Mouse (Mus musculus) spleen, adult 18-20 months (tissue): ENCODE data around the gene Sugct.
A peak's percentile ranks its signal among the peaks of the same experiment; 100 is the strongest.
"Not testable (repeated sequence)": the region's sequence is repeated elsewhere in the genome, so short reads cannot be mapped to it uniquely, and the experiment has no call there.

ENCODE experiments used
- DNase-seq, 2 experiments: peaks; one replicate each; pipeline ENCODE4 v3.0.0; 2022; ENCODE audit warnings: mixed read lengths in 2 of 2

Gene Sugct

GRCm38 (mm10) chr13:17603756-17604155 is 91.6 kb downstream of the Sugct start:
- DNase-seq = no peak

GRCm38 (mm10) chr13:17585267-17585913 is 110.0 kb downstream of the Sugct start:
- DNase-seq = no peak

- DNase-seq = peak in 1 of 2 experiments; percentile 11
Measured at GRCm38 (mm10) chr13:17584804-17585203, 110.5 kb downstream of the Sugct start.

GRCm38 (mm10) chr13:17581684-17582083 is 113.7 kb downstream of the Sugct start:
- DNase-seq = no peak

- no peak for DNase-seq
Measured at GRCm38 (mm10) chr13:17559357-17559756, 136.0 kb downstream of the Sugct start.

- DNase-seq = no peak
Measured at GRCm38 (mm10) chr13:17536341-17536740, 159.0 kb downstream of the Sugct start.

DNA sequence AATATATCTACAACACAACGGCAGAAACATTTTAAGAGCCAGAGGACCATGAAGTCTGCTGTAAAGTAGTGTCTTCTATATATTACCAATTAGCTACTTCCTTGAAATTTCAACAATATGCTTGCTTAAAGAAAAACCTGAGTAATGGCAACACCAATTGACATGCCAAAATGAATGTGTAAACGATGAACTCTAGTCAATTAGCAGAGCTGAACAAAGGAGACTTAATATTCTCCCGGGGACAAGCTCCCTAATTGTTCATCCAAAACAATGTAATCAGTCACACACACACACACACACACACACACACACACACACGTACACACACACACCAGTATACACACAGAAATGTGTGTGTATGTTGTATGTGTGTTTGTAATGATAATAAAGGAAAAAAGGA is 160.5 kb downstream of the Sugct start:
- no peak for DNase-seq

- DNase-seq = no peak
Measured at GRCm38 (mm10) chr13:17534469-17534868, 160.9 kb downstream of the Sugct start.

DNA sequence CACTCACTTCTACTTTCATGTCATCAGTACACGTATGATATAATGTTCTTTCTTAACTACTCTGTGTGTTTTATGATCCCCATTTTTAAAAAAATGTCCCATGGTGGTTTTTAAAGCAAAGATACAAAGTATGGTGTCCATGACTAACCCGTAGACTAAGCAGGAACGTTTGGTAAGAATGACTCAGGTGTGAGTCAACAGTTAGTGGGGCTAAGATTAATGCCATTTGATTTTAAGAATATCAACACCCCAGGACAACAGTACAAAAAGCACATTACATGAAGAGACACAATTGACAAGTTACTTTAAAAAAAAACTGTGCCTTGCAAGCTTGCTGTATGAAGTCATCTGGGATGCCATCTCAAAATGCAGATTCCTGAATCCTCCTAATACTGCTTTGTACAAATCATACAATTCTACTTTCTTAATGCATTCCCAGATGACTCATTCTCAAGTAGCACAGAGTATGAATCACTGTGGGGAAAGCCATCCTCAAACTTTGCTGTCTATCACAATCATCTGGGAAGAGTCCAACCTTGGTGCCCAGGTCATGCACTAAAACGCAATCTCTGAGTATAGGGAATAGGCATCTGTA is 184.1 kb downstream of the Sugct start:
- no peak for DNase-seq

DNA sequence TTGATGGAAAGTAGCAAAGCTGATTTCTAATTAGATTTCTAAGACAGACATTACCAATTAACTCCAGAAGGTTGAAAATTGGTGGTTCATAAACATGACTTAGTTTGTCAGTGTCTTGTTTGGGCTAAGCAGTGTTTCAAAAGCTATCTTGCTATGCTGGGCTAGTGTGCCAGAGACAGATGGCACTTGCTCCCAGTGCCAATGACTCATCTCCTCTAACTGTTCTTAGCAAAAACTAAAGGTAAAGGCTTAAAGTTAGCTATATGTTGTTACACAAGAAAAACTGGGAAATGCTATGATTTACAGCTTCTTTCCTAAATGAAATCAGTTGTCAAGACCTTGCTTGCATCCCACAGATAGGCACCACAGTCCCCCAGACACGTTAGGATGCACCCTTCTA is 200.4 kb downstream of the Sugct start:
- no peak for DNase-seq

GRCm38 (mm10) chr13:17494056-17494574 is 201.2 kb downstream of the Sugct start:
- DNase-seq = no peak

DNA sequence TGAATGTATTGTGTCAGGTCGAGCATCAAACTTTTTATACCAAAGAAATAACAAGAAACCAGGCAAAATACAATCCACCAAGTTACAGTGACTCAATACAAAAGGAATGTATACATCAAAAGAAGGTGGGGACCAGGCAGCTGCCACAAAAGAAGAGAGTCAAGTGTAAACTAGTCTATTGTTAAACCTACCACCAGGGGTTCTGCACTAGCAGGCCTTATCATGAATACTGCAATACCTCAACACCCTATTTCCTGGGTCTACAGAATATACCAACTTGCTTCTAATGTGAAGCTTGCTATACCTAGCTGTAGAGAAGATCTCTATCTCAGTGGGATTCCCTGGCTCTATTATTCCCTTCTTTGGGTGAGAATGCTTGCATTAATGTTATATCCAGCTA is 237.4 kb downstream of the Sugct start:
- not testable (repeated sequence) for DNase-seq

GRCm38 (mm10) chr13:17432139-17432916 is 263.0 kb downstream of the Sugct start:
- DNase-seq = no peak

- no peak for DNase-seq
Measured at GRCm38 (mm10) chr13:17421875-17422274, 273.5 kb downstream of the Sugct start.

DNA sequence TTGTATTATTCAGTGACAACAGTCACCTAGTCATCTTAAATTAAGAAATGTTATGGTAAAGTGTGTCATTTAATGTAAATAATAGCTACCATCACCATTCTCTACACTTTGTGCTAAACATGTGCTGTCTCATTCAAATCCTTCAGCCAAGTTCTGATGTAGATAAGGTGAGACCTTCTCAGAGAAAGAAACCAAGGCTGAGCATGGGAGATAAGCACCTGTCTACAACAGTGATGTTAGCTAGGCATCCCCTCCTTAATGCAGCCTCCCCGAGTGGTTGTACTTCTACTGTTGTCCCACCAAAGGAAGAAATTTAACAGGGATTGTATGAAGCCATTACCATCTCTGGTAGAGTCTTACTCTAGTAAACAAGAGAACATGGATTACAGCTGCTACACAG is 274.8 kb downstream of the Sugct start:
- DNase-seq = no peak

DNA sequence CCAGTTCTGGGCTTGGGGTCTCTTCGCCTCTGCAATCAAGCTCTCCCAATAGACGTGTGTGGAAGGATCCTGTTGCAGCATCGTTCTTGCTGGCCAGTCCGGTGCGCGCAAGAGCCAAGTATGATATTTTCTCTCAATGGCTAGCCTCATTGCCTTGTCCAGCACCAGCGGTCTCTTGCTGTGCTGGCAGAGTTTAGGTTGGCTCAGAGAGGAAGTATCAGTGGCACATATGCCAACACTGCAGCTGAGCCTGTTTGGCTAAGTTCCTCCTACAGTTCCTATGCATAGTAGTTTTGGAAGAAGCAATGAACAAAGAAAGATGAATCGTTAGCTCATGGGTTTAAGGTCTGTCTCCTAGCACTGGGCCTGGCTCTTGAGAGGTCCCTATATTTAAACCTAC is 352.5 kb downstream of the Sugct start:
- no peak for DNase-seq

DNA sequence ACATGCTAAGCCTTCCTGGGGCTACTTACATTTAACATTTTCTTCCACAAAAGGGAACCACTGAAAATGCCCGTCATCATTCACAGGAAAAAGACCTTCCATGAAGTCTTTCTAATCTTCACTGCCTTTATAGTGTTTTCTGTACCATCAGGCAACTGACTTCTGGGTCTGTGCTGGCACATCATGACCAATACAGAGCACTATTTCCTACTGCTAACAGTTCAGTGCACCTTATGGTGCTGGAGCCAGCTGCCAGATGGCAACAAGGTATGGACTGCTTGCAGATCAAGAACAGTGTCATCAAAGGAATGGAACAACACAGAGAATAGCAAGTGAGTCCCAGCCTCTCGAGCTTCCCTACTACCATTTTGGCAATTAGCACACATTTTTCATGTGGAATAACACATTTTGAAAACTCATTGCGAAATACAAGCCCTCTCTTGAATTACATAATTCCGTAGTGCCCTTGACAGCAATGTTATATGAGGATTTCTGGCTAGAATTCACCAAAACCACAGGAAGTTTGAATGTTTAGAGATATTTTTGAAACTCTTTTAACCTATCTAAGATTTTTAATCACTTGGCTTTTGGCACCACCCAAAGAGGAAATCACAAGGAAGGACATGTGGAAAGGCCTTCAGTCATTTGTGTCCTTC is 359.3 kb downstream of the Sugct start:
- DNase-seq = no peak

- DNase-seq = no peak
Measured at GRCm38 (mm10) chr13:17326863-17327262, 368.5 kb downstream of the Sugct start.

DNA sequence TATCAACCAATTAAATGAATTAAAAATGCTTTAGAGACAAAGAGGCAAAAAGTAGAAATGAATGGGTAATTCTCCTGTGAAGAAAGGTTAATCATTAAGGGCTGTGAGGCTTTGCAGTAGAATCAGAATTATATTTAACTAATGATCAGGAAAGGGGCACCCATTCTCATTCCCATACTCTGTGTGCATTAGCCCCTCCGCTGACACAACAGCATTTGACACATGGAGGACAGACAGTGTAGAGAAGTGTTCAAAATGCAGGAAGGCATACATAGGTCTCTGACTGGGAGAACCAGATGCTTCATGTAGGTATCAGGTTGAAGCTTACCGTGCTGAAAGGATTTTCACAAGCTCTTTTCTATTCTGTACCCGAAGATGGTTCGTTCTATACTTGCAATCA is 393.8 kb downstream of the Sugct start:
- DNase-seq = no peak

DNA sequence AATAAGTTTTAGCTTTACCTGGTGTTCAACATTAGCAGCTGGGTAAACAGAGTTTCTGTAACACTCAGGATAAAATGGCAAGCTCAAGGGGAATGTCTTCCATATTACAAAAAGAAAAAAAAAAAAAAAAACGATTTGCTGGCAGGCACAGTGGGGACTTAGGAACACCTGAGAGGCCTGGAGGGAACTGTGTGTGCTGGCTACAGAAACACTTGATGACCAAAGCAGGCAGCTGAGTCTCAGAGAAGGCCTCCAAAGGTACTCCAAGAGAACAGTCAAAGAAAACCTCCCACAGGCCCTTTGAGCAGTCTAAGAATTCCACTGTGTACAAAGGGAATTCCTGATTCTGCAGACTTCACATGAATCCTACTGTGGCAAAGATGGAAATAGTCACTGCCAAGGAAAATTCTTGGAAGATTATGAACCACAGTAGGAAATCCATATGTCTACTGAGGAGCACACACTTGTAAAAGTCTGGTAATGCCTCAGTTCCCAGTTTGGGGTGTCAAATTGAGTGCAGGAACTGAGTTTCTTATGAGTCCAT is 397.8 kb downstream of the Sugct start:
- no peak for DNase-seq

DNA sequence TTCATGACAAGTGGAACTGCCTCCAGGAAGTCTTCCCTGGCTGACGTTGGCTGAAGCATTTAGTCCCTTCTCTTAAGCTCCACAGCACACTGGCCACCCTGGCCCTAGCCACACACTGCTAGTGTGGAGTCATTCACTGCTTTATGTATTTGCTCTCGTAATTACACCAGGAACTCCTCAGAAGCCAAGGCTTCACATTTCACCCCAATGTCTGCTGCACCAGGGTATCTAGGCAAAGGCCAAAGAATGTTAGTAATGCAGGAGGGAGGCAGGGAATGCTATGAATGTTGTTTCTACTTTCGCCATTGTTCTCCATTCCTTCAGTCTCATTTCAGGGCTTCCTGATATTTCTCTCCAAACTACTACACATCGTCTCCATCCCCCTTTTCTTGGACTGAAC is 398.4 kb downstream of the Sugct start:
- no peak for DNase-seq

DNA sequence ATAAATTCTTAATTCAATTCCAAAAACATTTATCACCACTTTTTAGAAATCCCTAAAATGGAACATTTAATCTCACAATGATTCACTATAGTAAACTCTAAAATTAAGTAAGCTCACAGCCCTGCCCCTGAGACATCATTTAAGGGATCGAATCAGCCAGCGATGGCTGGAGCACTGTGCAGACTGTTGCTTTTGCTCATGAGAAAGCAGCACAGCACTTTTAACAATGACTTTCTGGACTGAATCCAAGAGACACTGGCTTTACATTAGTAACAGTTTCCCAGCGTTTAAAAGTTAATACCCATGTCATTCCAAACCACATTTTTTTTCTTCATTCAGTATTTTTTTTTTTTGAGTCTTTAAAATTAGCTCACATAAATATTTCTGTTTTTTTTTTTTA is 398.9 kb downstream of the Sugct start:
- DNase-seq = no peak

DNA sequence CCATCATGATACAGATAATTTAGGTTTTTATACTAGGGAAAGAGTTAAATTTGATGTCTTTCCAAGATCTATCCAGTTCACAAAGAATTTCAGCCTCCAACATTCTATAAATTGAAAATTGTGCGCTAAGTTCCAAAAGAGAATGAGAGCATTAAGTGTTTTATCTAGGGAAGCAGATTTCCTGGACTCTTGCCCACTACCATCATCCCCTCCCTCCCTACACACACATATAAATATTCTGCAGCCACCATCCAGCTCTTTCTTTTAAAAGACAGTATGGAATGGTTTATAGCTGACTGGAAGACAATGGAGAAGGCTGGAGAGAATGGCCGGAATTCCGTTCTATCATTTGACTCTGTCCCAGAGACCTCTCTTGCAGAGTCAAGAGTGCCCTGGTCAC is 404.3 kb downstream of the Sugct start:
- no peak for DNase-seq
